Mouse (Mus musculus) c-Kit-positive CD71-negative TER-119-negative erythroid progenitor cells, embryonic 14.5 days (primary cell): ENCODE results near the gene Rab40c.

ENCODE experiments used
- DNase-seq: peaks from one replicate; pipeline ENCODE4 v3.0.0-alpha.2; 2013; ENCODE audit warnings: low read depth

The Rab40c gene

GRCm38 (mm10) chr17:25946349-25946748 is 26.8 kb upstream of the Rab40c start:
- no peak for DNase-seq

GRCm38 (mm10) chr17:25945517-25946155 is 26.1 kb upstream of the Rab40c start:
- no peak for DNase-seq

- no peak for DNase-seq
Measured at GRCm38 (mm10) chr17:25944366-25945163, 25.0 kb upstream of the Rab40c start, which contains the start of the genes Pigq and Nhlrc4. Gene Pigq (minus strand): TSS chr17:25944936. Gene Nhlrc4 (minus strand): TSS chr17:25944961.

DNA sequence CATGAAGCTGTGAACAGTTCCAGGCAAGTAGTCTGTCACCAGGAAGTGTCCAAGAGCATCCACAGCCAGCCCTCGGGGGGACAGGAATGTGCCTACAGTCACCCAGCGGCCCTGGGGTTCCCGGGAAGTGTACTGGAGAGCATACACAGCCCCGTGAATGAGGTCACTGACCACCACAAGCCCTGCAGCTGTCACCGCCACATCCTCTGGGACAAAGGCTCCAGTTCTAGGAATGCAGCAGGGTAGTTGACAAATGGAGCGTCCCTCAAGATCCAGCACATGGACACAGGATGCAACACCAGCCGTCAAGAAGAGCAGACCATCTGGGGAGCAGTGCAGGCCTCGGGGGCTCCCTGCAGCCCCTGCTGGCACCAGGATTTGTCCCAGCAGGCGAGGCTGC is 24.2 kb upstream of the Rab40c start:
- DNase-seq = no peak

- no peak for DNase-seq
Measured at GRCm38 (mm10) chr17:25943221-25943620, 23.7 kb upstream of the Rab40c start.

DNA sequence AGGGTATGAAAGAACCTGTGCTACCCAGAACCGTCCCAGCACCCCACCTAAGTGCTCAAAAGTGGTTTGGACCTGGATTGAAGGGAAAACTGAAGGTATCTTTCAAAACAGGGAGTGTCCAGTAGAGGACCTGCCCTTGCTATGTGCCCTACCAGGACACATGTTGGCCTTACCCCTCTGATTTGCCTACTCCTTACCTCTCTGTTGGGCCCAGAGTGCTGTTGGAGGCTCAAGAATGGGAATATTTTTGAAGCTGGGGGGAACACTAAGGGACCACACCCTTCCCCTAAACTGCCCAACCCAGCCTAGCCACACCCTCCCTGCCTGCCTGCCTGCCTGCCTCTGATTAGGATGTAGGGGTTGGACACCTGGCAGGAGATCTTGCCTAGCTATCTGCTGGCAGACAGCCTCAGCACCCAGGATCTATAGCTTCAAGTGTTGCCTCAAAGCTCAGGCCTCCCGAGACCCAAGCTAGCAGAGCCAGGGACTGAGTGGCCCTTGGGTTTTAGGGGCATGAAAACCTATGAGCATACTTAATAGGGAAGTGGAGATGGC is 23.1 kb upstream of the Rab40c start:
- no peak for DNase-seq

DNA sequence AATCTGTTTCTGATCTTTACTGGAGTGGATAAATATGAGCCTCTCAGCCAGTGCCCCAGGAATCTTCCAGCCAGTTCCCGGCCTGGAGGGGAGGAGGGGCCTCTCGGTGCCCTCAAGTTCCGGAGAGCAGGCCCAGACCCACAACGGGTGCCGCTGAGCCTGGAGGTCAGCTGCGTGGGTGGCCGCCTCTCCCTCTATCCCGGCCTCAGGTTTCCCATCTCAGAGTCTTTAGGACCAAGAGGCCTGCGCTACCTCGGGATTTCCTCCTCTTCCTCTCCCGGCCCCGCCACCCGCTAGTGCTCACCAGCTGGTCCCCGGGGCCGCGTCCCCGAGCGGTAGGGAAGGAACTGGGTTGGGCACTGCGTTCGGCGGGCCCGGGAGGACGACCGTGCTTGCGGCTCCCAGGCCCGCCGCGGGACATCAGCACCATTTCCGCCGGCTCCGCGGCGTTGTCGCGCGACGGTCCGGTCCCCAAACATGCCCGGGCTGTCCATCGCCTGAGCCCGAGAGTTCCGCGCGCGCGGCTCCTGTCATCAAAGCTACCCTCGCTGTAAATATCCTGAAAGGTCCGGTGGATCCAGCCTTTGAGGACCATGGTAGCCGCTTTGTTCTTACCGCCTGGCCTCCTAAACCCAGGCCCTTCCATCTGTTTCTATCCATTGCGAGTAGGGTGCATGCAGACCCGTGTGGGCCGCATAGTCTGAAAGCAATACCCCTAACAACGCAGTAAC is 22.1 kb upstream of the Rab40c start:
- no peak for DNase-seq

- DNase-seq = no peak
Measured at GRCm38 (mm10) chr17:25934526-25934925, 15.0 kb upstream of the Rab40c start.

DNA sequence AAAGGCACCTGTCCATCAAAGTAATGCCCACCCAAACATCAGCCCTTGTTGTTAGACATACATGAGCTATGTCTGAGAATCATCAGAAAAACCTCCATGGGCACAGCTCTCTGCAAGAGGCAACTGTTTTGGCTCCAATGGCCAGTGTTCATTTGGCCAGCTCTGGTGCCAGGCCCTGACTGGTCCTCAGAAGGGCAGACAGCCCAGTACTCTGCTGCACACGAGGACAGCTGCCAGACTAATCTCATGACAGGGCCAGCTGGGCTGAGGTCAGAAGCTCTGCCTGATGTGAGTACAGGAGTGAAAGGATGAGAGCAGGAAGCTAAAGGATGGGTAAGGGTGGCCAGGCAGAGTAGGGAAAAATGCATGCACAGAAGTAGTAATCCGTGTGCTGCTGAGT is 5.8 kb upstream of the Rab40c start:
- DNase-seq = no peak

GRCm38 (mm10) chr17:25922120-25922519 is 2.6 kb upstream of the Rab40c start:
- DNase-seq = no peak

DNA sequence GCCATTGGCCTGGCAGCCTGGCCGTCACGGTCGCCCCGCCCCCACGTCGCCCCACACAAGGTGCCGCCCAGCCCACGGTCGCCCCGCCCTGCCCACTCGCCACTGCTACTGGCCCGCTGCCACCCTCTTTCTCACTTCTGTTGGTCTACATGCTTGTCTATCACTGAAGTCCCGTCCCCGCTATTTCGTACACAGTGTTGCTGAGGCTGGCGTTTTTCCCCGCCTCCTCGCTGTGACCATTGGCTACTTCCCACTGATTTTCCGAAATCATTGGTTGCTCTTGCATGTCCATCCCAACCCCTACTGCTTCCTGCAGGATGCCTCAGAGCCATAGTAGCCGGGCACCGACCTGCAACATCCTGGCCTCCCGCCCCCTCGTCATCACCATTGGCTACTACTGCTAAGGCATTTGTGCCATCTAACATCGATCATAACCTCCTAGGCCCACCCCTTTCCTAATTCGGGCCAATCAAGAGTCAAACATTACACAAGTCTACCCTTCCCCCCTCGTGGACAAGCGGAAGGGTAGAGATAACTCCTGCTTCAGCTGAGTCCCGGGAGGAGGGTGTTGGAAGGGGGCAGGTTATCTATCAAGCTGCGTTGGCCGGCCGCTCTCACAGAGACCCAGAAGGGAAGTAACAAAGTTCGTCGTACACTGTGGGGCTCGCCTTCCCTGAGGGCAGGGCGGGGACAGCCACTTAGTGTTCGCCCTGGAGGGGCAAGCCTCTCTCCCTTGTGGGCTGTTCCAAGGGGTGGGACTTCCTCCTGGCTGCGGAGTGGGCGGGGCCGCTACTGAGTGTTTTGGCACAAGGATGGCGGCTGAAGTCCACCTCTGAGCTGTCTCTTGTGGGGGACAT is 487 bp upstream of the Rab40c start:
- DNase-seq = peak; percentile 98

DNA sequence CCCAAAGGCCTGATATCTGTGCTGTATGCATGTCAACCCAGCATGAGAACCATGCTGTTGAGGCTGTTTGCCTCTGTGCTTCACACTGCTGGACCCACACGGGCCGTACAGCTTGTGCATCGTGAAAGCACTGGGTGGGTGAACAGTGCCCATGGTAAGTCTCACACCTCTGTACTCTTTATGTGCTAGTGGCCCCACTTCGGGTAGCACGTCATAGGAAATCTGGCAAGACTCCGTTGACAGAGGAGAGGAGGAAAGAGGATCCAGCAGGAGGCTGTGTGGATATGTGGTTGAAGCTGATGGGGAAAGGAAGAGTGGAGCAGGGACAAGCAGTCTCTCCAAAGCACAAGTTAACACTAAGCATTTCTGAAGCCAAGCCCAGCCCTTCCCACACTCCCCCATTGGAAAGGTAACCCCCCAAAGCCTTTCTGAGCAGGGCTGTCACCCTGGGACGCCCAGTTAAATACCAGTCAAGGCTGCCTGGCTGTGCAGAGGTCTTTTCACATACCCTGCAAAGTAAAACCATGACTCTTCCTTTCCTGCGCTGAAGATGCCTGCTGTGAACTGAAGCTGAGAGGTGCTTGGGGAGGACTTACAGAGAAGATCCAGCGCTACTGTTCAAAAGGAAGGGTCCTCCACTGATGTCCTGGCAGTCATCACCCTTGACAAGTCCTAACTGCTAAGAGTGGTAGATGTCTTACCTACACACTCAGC is 1.3 kb downstream of the Rab40c start:
- no peak for DNase-seq

DNA sequence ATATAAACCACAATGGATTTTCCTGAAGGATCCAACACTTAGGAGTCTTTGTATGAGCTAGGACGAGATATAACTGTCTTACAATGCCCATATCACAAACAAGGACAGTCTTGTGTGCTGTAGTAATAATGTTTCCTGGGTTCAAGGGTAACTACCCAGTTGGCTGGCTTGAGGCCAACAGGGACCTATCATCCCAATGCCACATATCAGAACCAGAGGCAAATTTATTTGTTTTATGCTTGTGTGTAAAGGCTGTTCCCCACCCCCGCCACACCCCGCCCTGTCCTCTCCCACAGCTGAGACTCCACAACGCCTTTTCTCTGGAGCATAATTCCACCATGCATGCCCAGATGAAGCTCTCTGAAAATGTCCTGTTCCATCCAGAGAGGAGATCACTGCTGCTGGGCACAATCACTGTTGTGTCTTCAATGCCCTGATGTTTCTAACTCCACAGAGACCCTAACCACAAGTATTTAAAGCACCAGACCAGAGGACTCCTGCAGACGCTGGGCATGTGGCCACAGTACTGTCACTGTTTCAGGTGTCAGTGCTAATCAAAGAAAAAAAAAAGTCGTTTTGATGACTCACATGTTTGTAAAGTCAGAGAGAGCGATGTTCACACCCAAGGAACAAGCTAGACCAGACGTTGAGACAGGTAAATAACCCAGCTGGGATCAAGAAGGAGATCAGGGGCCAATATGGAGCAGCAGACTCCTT is 2.4 kb downstream of the Rab40c start:
- no peak for DNase-seq

GRCm38 (mm10) chr17:25914295-25914694 is 5.2 kb downstream of the Rab40c start:
- no peak for DNase-seq

DNA sequence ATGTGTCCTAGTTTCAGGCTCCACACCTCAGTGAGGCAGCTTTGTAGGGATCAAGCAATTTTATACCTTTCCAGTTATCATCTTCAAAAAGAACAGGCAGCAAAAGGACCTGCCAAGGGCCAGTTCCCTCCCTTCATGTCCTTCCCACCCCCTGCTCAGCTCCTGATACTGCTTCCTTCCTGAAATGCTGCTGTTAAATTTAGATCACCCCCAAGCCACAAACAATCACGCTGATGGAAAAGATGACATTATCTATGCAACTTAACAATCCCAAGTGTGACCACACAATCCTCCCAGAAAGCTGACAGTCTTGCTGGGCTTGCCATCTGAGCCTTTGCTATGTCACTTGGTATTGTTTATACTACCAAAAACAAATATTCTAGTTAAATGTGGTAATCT is 5.7 kb downstream of the Rab40c start:
- DNase-seq = no peak

DNA sequence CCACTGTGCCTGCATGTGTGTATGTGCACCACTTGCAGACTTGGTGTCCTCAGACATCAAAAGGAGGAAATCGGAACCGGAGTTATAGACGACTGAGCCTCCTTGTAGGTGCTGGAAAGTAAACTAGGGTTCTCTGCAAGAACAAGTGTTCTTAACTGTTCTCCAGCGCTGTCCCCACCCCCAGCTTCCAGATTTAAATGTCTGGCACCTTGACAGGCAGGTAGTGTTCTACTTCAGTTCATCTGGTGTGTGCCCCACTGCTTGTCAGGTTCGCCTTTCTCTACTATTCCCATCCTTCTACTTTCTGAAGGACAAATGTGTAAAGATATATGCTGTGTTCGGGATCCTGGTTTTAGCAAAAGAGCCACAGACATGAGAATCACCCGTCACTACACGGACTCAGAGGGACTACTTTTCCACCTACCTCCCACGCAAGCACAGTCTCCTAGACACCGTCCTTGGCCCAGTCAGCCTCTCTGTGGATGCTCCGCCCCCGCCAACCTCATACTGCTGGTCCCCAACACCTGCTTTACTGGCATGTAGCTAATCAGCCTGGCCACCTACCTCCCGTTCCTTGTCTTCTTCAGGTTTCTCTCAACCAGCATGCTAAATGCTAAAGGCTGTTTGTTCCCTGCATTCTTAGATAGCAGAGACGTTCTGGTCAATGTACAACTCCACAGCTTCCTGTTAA is 6.2 kb downstream of the Rab40c start:
- DNase-seq = no peak

GRCm38 (mm10) chr17:25911816-25912215 is 7.7 kb downstream of the Rab40c start:
- DNase-seq = no peak

DNA sequence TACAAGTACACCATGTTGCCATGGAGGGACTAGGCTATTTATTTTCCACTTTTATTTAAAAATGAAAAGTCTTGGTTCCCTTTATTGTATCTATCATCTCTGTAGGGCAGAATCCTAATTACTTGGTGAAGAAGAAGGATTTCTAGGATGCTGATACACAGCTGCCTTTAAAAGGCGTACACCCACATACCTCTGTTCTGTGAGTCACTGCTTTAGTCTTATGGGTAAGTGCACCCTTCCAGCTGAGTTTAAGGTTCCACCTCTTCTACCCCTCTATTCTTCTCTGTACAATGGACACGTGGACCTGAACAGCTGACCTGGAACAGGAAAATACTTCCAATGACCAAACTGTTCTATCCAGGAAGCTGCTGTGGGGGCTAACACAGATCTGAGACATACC is 11.9 kb downstream of the Rab40c start:
- DNase-seq = no peak

DNA sequence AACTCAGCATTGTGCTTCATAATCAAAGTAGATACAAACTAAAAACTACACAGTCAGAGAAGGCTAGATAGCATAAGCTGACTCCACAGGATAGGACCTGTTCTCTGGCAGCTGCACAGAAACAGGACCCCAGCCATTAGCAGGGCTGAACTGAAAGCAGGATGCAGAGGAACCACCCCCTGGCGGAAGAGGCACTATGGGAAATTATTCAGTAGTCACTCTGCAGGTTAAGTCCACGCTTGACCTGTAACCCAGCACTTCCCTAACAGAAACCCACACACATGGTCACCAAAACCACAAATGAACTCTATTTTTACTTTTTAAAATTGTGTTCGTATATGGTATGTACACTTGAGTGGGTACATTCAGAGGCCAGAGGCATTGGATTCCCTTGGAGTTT is 16.5 kb downstream of the Rab40c start:
- DNase-seq = no peak

DNA sequence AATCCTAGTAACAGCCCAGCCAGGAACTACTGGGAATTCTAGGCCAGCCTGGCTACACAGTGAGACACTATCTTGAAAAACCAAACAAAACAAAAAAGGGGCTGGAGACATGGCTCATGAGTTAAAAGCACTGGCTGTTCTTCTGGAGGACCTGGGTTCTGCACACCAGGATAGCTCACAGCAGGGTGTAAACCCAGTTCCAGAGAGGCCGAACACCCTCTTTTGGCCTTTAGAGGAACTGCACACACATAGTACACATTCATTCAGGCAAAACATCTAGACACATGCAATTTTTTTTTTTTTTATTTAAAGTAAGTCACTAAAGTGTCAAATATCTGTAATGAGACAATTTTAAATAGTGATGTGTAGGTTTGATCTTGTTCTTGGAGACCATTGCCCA is 19.3 kb downstream of the Rab40c start:
- no peak for DNase-seq
